Mouse (Mus musculus) thymus, postnatal 14 days (tissue): ENCODE results near the gene 4930404H24Rik.
A peak's percentile ranks its signal among the peaks of the same experiment; 100 is the strongest.
"Not testable (repeated sequence)": the region's sequence is repeated elsewhere in the genome, so short reads cannot be mapped to it uniquely, and the experiment has no call there.

Source experiments
- DNase-seq: peaks from one replicate; pipeline ENCODE4 v3.0.0; 2021

The 4930404H24Rik gene

GRCm38 (mm10) chr2:153479486-153479885, 13.1 kb upstream of the 4930404H24Rik start:
- DNase-seq = no peak

GRCm38 (mm10) chr2:153481108-153481860, 11.3 kb upstream of the 4930404H24Rik start:
- no peak for DNase-seq

GRCm38 (mm10) chr2:153481861-153482120, 10.8 kb upstream of the 4930404H24Rik start:
- DNase-seq = no peak

GRCm38 (mm10) chr2:153483118-153483983, 9.2 kb upstream of the 4930404H24Rik start:
- peak; percentile 60 for DNase-seq

GRCm38 (mm10) chr2:153484071-153484470, 8.5 kb upstream of the 4930404H24Rik start:
- DNase-seq = no peak

GRCm38 (mm10) chr2:153490116-153490515, 2.5 kb upstream of the 4930404H24Rik start:
- DNase-seq = no peak

GRCm38 (mm10) chr2:153490940-153491339, 1.6 kb upstream of the 4930404H24Rik start:
- DNase-seq = no peak

- no peak for DNase-seq
Observed at GRCm38 (mm10) chr2:153491512-153492178, 945 bp upstream of the 4930404H24Rik start.

GRCm38 (mm10) chr2:153492179-153492517, 442 bp upstream of the 4930404H24Rik start:
- DNase-seq = no peak

- no peak for DNase-seq
Observed at GRCm38 (mm10) chr2:153493393-153493731, 772 bp downstream of the 4930404H24Rik start.

GRCm38 (mm10) chr2:153493781-153494292, 1.2 kb downstream of the 4930404H24Rik start:
- DNase-seq = peak; percentile 79

GRCm38 (mm10) chr2:153494293-153494811, 1.8 kb downstream of the 4930404H24Rik start:
- peak; percentile 70 for DNase-seq

GRCm38 (mm10) chr2:153495391-153495790, 2.8 kb downstream of the 4930404H24Rik start:
- DNase-seq = not testable (repeated sequence)

- DNase-seq = peak; percentile 69
Observed at GRCm38 (mm10) chr2:153495818-153496217, 3.2 kb downstream of the 4930404H24Rik start.

GRCm38 (mm10) chr2:153496301-153496700, 3.7 kb downstream of the 4930404H24Rik start:
- DNase-seq = peak; percentile 21

GRCm38 (mm10) chr2:153496898-153497297, 4.3 kb downstream of the 4930404H24Rik start:
- DNase-seq = no peak

- DNase-seq = no peak
Observed at GRCm38 (mm10) chr2:153499154-153499553, 6.6 kb downstream of the 4930404H24Rik start.

GRCm38 (mm10) chr2:153506385-153506784, 13.8 kb downstream of the 4930404H24Rik start:
- no peak for DNase-seq

- DNase-seq = no peak
Observed at GRCm38 (mm10) chr2:153507969-153508368, 15.4 kb downstream of the 4930404H24Rik start.

GRCm38 (mm10) chr2:153508405-153508804, 15.8 kb downstream of the 4930404H24Rik start:
- DNase-seq = no peak

GRCm38 (mm10) chr2:153509211-153510029, 16.8 kb downstream of the 4930404H24Rik start:
- peak; percentile 25 for DNase-seq

GRCm38 (mm10) chr2:153510136-153510535, 17.5 kb downstream of the 4930404H24Rik start:
- no peak for DNase-seq
